Mouse (Mus musculus) ES-E14 (cell line): Measurements from ENCODE around the gene Ints11.
A peak's percentile ranks its signal among the peaks of the same experiment; 100 is the strongest.

Experiments used
- CHD2 ChIP-seq: IDR thresholded peaks from 2 replicates; pipeline ENCODE4 v1.6.1; 2014; ENCODE audit warnings: mild to moderate bottlenecking, low read depth, low read length, inconsistent platforms
- HCFC1 ChIP-seq: IDR thresholded peaks from 2 replicates; pipeline ENCODE4 v1.6.1; 2012; ENCODE audit warnings: low read length, inconsistent platforms, borderline replicate concordance; ENCODE audit not compliant: insufficient read depth
- ZNF384 ChIP-seq: IDR thresholded peaks from 2 replicates; pipeline ENCODE4 v1.6.1; 2012; ENCODE audit warnings: low read depth, low read length, inconsistent platforms

DNA sequence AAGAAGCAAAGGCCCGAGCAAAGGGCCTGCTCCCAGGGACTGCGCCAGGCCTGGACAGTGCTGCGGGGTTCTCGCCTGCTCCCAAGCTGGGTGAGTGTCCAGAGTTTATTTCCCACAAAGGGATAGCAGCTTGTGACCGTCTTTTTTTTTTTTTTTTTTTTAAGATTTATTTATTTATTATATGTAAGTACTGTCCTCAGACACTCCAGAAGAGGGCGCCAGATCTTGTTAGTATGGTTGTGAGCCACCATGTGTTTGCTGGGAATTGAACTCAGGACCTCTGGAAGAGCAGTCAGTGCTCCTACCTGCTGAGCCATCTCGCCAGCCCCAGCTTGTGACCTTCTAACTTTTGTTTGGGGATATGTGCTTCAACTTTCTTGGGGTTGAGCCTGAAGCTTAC is 48.3 kb upstream of the Ints11 start:
- TF ChIP-seq ZNF384 (peak; percentile 45), HCFC1 (no peak), CHD2 (no peak)
